Mouse (Mus musculus) frontal cortex, postnatal 10 days (tissue): ENCODE measurements around the gene Nmt1.

Source experiments
- DNase-seq, 2 experiments: peaks; one replicate each; pipeline ENCODE4 v3.0.0; 2022; ENCODE audit warnings: low spot score in 2 of 2, mixed read lengths in 1 of 2

Nmt1 gene

DNA sequence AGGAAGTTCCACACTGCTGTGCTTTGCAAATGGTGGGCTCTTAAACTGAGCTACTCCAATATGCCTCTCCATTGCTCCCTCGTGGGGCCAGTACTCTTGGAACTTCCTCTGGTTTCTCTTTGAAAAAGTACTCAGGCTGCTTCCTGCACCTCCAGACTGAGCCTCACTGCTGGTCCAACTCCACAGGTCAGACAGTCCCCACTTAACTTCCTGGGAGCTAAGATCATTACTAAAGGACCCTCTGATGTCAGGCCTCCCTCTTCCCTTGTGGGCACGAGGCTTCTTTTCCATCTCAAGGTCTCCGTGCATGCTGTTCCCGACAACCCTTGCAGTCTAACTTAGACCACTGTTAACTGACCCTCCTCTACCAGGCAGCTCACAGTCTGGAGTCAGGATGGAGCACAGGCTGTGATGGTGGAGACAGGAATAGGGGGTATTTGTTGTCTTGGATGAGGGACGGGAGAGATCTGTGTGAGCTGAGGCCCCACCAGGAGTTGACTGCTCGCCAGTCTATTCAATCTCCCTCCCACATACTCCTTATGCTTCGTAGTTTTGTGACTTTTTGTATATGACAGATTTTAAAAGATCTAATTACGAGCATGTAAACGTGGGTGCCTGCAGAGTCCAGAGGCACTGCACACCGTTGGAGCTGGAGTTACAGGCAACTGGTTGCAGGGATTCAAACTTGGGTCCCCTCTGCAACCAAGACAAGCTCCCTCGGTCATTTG is 22.6 kb upstream of the Nmt1 start:
- no peak for DNase-seq

GRCm38 (mm10) chr11:103006286-103007000 is 21.5 kb upstream of the Nmt1 start:
- no peak for DNase-seq

DNA sequence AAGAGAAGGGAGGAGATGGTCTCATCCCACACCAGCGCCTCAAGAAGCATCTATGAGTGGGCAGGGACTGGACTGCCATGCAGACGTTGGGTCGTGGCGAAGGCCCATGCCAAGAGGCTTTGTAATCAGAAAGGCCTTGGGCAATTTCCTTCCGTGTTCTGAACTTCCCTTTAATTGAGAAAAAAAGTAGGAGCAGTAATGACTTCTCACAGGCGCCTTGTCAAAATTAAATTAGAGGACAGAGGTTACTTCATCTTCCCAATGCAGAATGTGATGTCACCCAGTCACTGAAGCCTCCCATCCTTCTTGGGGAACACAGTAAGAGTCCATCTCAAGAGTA is 21.0 kb upstream of the Nmt1 start:
- DNase-seq, result no peak

DNA sequence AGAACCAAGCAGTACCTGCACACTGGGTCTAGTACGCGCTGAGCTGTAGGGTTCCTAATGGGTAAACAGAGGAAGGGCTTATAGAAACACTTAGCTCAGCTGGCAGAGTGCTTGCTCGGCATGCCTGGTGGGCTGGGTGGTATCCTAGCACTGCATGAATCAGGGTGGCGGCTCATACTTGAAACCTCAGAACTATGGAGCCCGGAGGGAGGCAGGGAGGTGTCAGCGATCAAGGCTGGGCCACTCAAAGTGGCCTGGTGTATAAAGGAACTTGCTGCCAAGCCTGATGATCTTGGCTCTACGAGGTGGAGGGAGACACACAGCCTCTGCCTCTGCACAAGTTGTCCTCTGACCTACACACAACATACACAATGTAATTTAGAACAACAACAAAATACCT is 19.4 kb upstream of the Nmt1 start:
- DNase-seq, result no peak

GRCm38 (mm10) chr11:103009208-103009607 is 18.8 kb upstream of the Nmt1 start:
- DNase-seq, result no peak

DNA sequence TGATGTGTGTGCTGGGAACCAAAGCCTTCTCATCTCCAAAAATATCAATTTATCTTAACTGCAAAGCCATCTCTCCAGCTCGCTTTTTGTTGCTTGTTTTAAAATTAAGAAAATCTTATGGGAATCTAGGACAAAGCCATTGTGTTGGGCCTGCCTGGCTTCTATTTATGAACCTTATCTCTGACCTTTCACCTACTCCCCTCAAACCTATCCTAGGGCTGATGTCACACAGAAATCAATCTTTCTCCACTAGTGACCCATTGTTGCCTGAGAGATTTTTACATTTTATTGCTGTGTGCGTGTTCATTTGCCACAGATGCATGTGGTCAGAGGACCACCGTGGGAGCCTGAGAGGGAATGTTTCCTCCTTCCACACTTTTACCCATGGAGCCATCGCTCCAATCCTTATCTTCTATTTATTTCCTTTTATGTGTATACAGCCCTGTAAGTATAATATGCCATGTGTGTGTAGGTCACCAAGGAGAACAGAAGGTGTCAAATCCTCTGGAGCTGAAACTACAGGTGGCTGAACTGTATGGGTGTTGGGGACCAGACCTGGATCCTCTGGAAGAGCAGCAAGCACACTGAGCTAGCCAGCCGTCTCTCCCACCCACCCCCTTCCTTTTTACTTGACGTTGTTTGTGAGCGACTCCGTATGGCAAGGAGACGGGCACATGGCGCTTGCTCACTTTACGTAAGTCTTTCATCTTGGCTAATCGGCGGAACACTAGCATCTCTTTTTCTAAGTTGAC is 17.4 kb upstream of the Nmt1 start:
- no peak for DNase-seq

- no peak for DNase-seq
Measured at GRCm38 (mm10) chr11:103011206-103011497, 16.8 kb upstream of the Nmt1 start.

DNA sequence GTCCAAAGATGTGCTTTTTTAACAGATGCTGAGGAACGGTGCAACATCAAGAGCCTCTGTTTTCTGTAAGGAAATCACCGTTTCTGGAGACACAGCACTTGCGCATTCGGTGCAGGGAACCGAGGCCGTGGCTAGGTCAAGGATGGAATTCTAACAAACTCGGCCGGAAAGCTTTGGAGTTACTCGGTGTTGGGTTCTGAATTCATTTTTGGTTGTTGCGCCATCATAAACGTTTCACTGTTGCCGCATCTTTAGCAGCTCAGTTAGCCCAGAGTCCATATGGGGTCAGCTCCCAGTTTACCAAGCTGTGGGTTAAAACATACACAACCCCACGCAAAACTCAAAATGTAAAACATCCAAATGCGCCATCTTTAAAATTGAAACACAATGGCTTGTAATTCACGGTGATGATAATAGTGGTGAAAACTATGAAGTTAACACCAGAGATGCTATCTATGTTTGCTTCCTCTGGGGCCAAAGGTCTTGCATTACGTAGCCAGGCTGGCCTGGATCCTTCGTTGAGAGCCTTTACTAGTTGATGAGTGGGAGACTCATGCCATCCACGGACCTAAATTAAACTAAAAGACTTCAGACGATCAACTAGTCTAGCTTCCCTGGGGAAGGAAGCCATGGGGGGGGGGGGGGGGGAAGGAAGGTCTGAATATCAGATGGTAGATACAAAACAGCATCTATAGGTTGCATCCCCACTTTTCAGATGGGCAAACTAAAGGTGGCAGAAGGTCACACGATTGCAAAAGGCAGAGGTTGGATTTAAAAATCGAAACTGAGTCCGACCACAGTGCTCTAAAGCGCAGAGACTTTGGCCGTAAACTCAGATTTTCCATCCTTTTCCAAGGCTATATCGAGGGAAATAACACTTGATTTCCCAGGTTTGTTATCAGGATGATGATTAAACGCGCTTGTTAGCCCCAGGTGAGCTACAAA is 11.8 kb upstream of the Nmt1 start:
- no peak for DNase-seq

- DNase-seq, result peak; percentile 93 to 97
Measured at GRCm38 (mm10) chr11:103016930-103017329, 11.1 kb upstream of the Nmt1 start.

DNA sequence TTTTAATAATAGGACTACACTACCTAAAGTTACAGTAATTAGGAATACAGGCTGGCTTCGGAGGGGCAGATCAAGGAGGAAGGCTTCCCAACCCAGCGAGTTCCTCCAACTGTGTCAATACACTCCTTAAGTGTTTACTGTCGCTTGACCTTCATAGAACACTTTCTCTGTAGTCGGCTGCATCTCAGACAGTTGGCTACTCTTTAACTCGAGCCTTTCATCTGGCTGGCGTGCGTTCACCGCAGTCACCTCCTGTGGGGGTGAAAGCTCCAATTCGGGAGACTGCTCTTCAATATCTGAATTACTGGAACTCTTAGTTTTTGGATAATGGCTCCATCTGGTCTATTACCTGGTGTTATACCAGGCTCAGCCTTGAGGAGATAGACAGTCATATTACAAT is 10.3 kb upstream of the Nmt1 start:
- no peak for DNase-seq

- DNase-seq, result no peak
Measured at GRCm38 (mm10) chr11:103018860-103019259, 9.1 kb upstream of the Nmt1 start.

DNA sequence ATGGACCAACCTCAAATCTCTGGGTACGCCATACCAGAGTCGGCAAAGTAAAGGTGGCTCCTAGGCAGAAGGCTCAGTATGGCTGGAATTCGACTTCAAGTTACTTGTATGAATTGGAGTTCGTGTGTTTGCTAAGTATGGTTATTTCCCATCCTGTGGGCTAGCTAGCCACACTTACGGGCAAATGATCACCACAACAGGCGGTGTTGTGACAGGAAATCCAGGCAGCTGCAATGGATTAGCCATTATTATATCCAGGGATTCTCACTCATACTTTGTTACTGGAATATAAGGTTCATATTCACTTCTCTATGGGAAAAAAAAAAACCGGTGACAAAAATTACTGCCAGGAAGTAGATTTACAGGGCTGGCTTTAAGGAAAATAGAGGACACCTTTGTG is 8.7 kb upstream of the Nmt1 start:
- no peak for DNase-seq

DNA sequence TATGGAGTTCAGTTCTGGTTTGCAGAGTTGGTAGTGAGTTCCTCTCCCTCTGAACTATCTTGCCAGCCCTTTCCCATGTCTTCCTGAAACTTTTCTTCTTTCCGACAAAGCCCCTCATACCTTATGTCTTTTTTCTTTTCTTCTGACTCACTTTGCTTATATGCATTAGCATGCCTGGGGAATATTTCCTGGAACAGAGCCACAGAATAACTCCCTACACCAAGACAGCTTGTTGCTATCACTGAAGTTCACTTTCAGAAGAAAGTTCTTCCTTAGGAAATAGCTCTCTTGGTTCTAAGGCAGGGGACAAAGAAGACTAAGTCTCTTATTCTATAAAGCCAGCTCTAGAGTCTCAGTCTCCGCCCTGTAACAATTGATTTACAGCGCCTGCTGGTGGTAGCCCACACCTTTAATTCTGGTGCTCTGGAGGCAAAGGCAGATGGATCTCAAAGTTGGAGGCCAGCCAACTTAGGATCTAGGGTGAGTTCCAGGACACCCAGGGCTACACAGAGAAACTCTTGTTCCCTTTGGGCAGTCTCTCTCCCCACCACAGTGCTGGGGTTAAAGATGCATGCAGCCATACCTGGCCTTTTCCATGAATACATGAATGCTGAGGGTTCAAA is 7.2 kb upstream of the Nmt1 start:
- no peak for DNase-seq

DNA sequence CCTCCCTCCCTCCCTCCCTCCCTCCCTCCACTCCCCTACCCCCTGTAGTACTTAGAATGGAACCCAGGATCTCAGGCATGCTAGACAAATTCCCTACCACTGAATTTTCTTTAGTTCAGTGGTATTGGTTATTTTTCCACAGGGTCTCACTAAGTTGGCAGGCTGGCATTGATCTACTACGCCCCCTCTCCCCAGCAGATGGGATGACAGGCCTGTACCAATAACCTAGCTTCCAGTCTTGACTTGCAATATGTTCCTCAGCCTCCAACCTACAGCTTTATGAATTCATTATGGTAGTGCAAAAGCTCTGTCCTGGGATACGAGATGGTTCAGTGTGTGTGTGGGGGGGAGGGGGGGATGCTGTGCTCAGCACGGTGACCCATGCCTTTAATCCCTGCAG is 4.0 kb upstream of the Nmt1 start:
- DNase-seq, result no peak

DNA sequence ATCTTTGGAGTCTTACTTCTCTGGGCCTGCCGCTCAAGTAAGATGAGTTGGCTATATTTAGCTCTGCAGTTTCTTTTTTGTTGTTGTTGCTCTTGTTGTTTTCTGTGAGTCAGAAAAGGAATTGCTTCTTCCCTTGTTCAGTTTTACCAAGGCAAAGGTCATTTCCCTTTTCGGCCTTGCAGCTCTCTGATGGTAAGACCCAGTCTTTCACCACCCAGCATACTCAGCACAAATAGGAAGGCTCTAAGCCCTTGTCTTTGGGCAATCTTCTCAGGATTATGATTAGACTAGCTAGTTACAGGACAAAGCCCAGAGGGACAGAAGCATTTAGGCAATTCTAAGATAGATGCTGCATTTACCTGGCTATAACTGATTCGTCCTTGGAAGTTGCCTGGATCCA is 1.1 kb upstream of the Nmt1 start:
- no peak for DNase-seq

DNA sequence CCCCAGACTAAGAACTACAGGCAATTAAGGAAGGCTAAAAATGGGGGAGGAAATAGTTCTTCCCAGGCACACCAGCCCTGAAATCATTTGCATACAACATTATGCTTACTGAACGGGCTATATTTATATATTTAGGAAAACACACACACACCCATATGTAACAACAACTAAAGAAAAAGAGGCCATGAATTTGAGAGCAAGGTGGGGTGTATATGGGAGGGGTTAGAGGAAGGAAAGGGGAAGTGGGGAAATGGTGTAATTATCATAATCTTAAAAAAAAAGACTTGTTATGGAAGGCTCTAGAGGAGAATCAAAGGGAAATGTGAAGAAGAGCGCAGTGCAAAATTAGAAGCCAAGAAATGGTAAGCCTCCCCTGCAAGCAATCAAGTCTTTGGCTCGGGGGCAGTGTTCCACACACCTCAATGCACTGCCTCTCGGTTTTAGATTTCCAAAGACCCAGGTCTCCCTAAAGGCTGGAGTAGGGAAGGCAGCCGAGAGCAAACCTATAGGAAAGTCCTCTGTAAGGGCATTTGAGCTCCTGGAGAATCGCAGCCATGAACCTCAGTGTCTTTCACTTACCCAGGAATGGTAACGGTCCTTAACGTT is 317 bp upstream of the Nmt1 start:
- no peak for DNase-seq

DNA sequence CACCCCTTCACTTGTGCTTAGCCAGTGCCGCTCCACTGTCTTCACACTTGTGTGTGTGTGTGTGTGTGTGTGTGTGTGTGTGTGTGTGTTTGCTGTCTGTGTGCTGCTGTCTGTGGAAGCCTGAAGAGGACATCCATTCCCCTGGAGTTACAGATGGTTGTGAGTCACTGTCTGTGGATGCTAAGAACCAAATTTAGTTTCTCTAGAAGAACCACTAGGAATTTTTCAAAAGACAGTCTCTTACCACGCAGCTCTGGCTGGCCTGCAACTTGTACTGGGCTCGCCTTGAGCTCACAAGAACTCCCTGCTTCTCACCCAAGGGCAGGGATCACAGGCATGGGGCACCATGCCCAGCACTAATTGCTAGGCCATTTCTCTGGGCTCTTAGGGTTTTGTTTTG is 5.0 kb downstream of the Nmt1 start:
- no peak for DNase-seq

- DNase-seq, result no peak
Measured at GRCm38 (mm10) chr11:103035007-103035406, 7.0 kb downstream of the Nmt1 start.

GRCm38 (mm10) chr11:103036881-103037465 is 9.0 kb downstream of the Nmt1 start:
- DNase-seq, result no peak

GRCm38 (mm10) chr11:103038037-103038436 is 10.0 kb downstream of the Nmt1 start:
- DNase-seq, result peak in 1 of 2 experiments; percentile 39

- DNase-seq, result no peak
Measured at GRCm38 (mm10) chr11:103042828-103043227, 14.8 kb downstream of the Nmt1 start.
